Mouse (Mus musculus) regulatory T cell (primary cell): ENCODE data around the gene Cdca7l.

Experiments used
- in situ Hi-C: fragments of 300-600 bp; cut with MboI, MseI; formaldehyde crosslinking; loops from one replicate; pipeline ENCODE4 v1.15.1; 2025; ENCODE audit warnings: high pct_unique_total_duplicates

Cdca7l gene

GRCm38 (mm10) chr12:117808355-117809326 is 4.6 kb downstream of the Cdca7l start:
- in situ Hi-C loops, result no loop called here

- in situ Hi-C loops, result no loop called here
Measured at GRCm38 (mm10) chr12:117809327-117810017, 5.4 kb downstream of the Cdca7l start.

- in situ Hi-C loops, result no loop called here
Measured at GRCm38 (mm10) chr12:117810074-117810473, 6.0 kb downstream of the Cdca7l start.

GRCm38 (mm10) chr12:117820138-117820858 is 16.2 kb downstream of the Cdca7l start:
- in situ Hi-C loops, result no loop called here

GRCm38 (mm10) chr12:117820859-117821221 is 16.8 kb downstream of the Cdca7l start:
- in situ Hi-C loops, result no loop called here

GRCm38 (mm10) chr12:117821394-117821793 is 17.3 kb downstream of the Cdca7l start:
- in situ Hi-C loops, result no loop called here

GRCm38 (mm10) chr12:117828350-117828749 is 24.3 kb downstream of the Cdca7l start:
- in situ Hi-C loops, result loop anchor here (25.0 kb wide), 1 partner anchor 1541 kb away; the partner anchor contains the start of genes Esyt2 and Gm11027

GRCm38 (mm10) chr12:117831351-117831961 is 27.4 kb downstream of the Cdca7l start:
- in situ Hi-C loops, result loop anchor here (25.0 kb wide), 1 partner anchor 1544 kb away; the partner anchor contains the start of genes Esyt2 and Gm11027

GRCm38 (mm10) chr12:117832190-117832589 is 28.1 kb downstream of the Cdca7l start:
- in situ Hi-C loops, result loop anchor here (25.0 kb wide), 1 partner anchor 1545 kb away; the partner anchor contains the start of genes Esyt2 and Gm11027

- in situ Hi-C loops, result loop anchor here (25.0 kb wide), 1 partner anchor 1547 kb away; the partner anchor contains the start of genes Esyt2 and Gm11027
Measured at GRCm38 (mm10) chr12:117834652-117835051, 30.6 kb downstream of the Cdca7l start.

- in situ Hi-C loops, result loop anchor here (25.0 kb wide), 1 partner anchor 1548 kb away; the partner anchor contains the start of genes Esyt2 and Gm11027
Measured at GRCm38 (mm10) chr12:117835371-117835770, 31.3 kb downstream of the Cdca7l start.

- in situ Hi-C loops, result loop anchor here (25.0 kb wide), 1 partner anchor 1550 kb away; the partner anchor contains the start of genes Esyt2 and Gm11027
Measured at GRCm38 (mm10) chr12:117837376-117837775, 33.3 kb downstream of the Cdca7l start.

- in situ Hi-C loops, result loop anchor here (25.0 kb wide), 1 partner anchor 1553 kb away; the partner anchor contains the start of genes Esyt2 and Gm11027
Measured at GRCm38 (mm10) chr12:117840705-117841104, 36.6 kb downstream of the Cdca7l start.

- in situ Hi-C loops, result loop anchor here (25.0 kb wide), 1 partner anchor 1555 kb away; the partner anchor contains the start of genes Esyt2 and Gm11027
Measured at GRCm38 (mm10) chr12:117842676-117843075, 38.6 kb downstream of the Cdca7l start.

GRCm38 (mm10) chr12:117843302-117844074 is 39.4 kb downstream of the Cdca7l start:
- in situ Hi-C loops, result loop anchor here (25.0 kb wide), 1 partner anchor 1556 kb away; the partner anchor contains the start of genes Esyt2 and Gm11027

- in situ Hi-C loops, result loop anchor here (25.0 kb wide), 1 partner anchor 1557 kb away; the partner anchor contains the start of genes Esyt2 and Gm11027
Measured at GRCm38 (mm10) chr12:117844075-117844408, 40.0 kb downstream of the Cdca7l start.

GRCm38 (mm10) chr12:117844917-117845316 is 40.8 kb downstream of the Cdca7l start:
- in situ Hi-C loops, result loop anchor here (25.0 kb wide), 1 partner anchor 1558 kb away; the partner anchor contains the start of genes Esyt2 and Gm11027

GRCm38 (mm10) chr12:117848621-117849020 is 44.5 kb downstream of the Cdca7l start:
- in situ Hi-C loops, result loop anchor here (25.0 kb wide), 1 partner anchor 1561 kb away; the partner anchor contains the start of genes Esyt2 and Gm11027

GRCm38 (mm10) chr12:117850472-117850871 is 46.4 kb downstream of the Cdca7l start:
- in situ Hi-C loops, result no loop called here

GRCm38 (mm10) chr12:117853316-117853715 is 49.2 kb downstream of the Cdca7l start:
- in situ Hi-C loops, result no loop called here
